Mouse (Mus musculus) myocyte (in vitro differentiated cells): ENCODE data around the gene Olfr412. TPM values are rescaled to one million over a fixed set of nuclear protein-coding genes. Genes with fewer than 3 reads are reported as not detected.

ENCODE experiments used
- H3K27me3 ChIP-seq: one replicate; pipeline ENCODE4 v1.6.1; 2011; ENCODE audit not compliant: control insufficient read depth, insufficient read depth, insufficient read length
- H3K36me3 ChIP-seq: one replicate; pipeline ENCODE4 v1.6.1; 2011; ENCODE audit not compliant: control insufficient read depth, insufficient read depth
- H3K4me2 ChIP-seq: one replicate; pipeline ENCODE4 v1.6.1; 2011; ENCODE audit warnings: low read depth, control low read depth
- H3K4me3 ChIP-seq: one replicate; pipeline ENCODE4 v1.5.1; 2011; ENCODE audit warnings: mild to moderate bottlenecking, control low read depth, moderate library complexity
- H3K79me2 ChIP-seq: one replicate; pipeline ENCODE4 v1.6.1; 2011; ENCODE audit not compliant: control insufficient read depth, insufficient read depth
- H3ac ChIP-seq: one replicate; pipeline ENCODE4 v1.6.1; 2011; ENCODE audit not compliant: control insufficient read depth, insufficient read length
- CEBPB ChIP-seq: IDR thresholded peaks from 2 replicates; pipeline ENCODE4 v1.6.1; 2011; ENCODE audit warnings: mild to moderate bottlenecking, moderate library complexity; ENCODE audit not compliant: poor library complexity, insufficient read depth, severe bottlenecking
- E2F4 ChIP-seq: IDR thresholded peaks from one replicate; pipeline ENCODE4 v1.6.1; 2011; ENCODE audit warnings: mild to moderate bottlenecking, control low read depth, moderate library complexity; ENCODE audit not compliant: insufficient read depth
- MAX ChIP-seq: IDR thresholded peaks from one replicate; pipeline ENCODE4 v1.6.1; 2011; ENCODE audit warnings: low read depth, mild to moderate bottlenecking, control low read depth
- MYOD1 ChIP-seq, 3 experiments: IDR thresholded peaks; one replicate each; pipeline ENCODE4 v1.6.1; 2011; ENCODE audit warnings: control low read depth in 2 of 3, low read depth in 2 of 3, mild to moderate bottlenecking in 2 of 3, moderate library complexity in 1 of 3; ENCODE audit not compliant: insufficient read length in 2 of 3, control insufficient read depth in 1 of 3
- MYOG ChIP-seq, 3 experiments: IDR thresholded peaks; one replicate each; pipeline ENCODE4 v1.6.1; 2011; ENCODE audit warnings: control low read depth in 2 of 3, low read depth in 2 of 3, mild to moderate bottlenecking in 2 of 3; ENCODE audit not compliant: insufficient read length in 2 of 3, control insufficient read depth in 1 of 3, insufficient read depth in 1 of 3
- POLR2A ChIP-seq: IDR thresholded peaks from one replicate; pipeline ENCODE4 v1.6.1; 2011; ENCODE audit warnings: low read depth, mild to moderate bottlenecking, control low read depth, moderate library complexity; ENCODE audit not compliant: insufficient read length
- POLR2AphosphoS2 ChIP-seq: IDR thresholded peaks from one replicate; pipeline ENCODE4 v1.6.1; 2011; ENCODE audit warnings: low read depth, control low read depth; ENCODE audit not compliant: insufficient read length
- REST ChIP-seq: IDR thresholded peaks from one replicate; pipeline ENCODE4 v1.6.1; 2011; ENCODE audit warnings: mild to moderate bottlenecking, control low read depth, moderate library complexity; ENCODE audit not compliant: insufficient read depth, insufficient read length
- SRF ChIP-seq: IDR thresholded peaks from one replicate; pipeline ENCODE4 v1.6.1; 2011; ENCODE audit warnings: low read depth; ENCODE audit not compliant: control insufficient read depth, insufficient read length
- TCF12 ChIP-seq: IDR thresholded peaks from one replicate; pipeline ENCODE4 v1.6.1; 2011; ENCODE audit warnings: mild to moderate bottlenecking, control low read depth; ENCODE audit not compliant: poor library complexity, insufficient read depth, severe bottlenecking
- TCF3 ChIP-seq: IDR thresholded peaks from one replicate; pipeline ENCODE4 v1.6.1; 2011; ENCODE audit warnings: low read depth, control low read depth; ENCODE audit not compliant: insufficient read length
- USF1 ChIP-seq: IDR thresholded peaks from one replicate; pipeline ENCODE4 v1.6.1; 2011; ENCODE audit warnings: low read depth, mild to moderate bottlenecking, control low read depth, moderate library complexity
- polyA plus RNA-seq: library from polyadenylated mRNA; unstranded; fragments of >200 nt; fragmentation: generic; extraction: Trizol; gene quantifications from one replicate; pipeline ENCODE4 v1.2.1, GENCODE M21; 2012; ENCODE audit warnings: missing spikeins

Gene Olfr412
- polyA plus RNA-seq, 1 experiment: not detected

DNA sequence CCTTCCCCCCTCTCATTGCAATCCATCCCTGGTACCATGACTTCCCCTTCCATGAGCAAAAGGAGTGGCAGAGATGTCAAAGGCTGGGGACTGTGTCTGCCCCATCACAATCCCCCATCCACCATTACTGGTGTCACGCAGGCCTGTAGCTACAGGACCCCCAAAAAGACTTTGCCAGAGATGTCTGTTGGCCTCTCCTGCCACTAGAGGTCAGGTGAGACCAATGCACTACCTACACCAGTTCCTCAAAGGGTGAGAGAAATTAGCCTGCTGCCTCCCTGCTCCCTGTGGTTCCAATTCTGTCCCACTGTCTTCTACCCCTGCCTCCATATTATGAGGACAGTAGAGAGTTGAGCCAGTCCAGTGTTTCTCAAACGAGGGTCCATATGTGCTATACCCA lies 40.3 kb downstream of the Olfr412 start:
- H3K36me3 ChIP-seq: no peaks in the 10 kb centered on the region
- peak overlapping the region; percentile 58 for H3K4me2 ChIP-seq
- no peaks in the 10 kb centered on the region for H3K79me2 ChIP-seq
- no peak for TF ChIP-seq MYOG (IDR thresholded peaks at IDR 0.05; ENCODE audit: control insufficient read depth in 1 of 3, insufficient read depth in 1 of 3, insufficient read length in 2 of 3, low read depth in 2 of 3)
- no peaks in the 10 kb centered on the region for H3K27me3 ChIP-seq
- peak overlapping the region; percentile 26 for H3K4me3 ChIP-seq
- H3ac ChIP-seq: no peak overlapping the region

DNA sequence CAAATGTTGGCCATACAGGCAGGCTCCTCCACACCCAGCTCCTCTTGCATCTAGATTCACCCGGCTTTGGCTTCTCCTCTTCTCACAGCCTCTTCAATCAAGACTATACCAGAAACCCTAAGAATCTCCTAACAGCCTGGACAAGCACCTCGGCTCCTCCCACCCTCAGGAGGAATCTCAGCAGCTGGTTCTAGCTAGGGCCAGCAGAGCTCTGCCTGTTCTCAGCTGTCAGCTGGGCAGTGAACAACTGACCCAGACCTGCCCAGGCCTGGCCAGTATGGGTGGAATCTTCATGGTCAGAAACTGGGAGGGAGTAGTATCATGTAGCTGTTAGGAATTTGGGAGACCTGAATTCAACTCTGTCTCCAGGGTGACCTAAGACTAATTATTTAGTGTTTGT lies 42.3 kb downstream of the Olfr412 start:
- Histone ChIP-seq H3ac (no peak overlapping the region), H3K4me2 (peak overlapping the region; percentile 58), H3K36me3 (no peaks in the 10 kb centered on the region), H3K4me3 (peak overlapping the region; percentile 26), H3K79me2 (no peaks in the 10 kb centered on the region), H3K27me3 (no peaks in the 10 kb centered on the region)
- TF ChIP-seq TCF12 (peak; percentile 95), TCF3 (peak; percentile 87), POLR2AphosphoS2 (no peak), CEBPB (no peak), MYOD1 (IDR thresholded peaks at IDR 0.05; ENCODE audit: control insufficient read depth in 1 of 3, insufficient read length in 2 of 3, low read depth in 2 of 3) (peak; percentile 79 to 97 (median 89)), MAX (no peak), MYOG (IDR thresholded peaks at IDR 0.05; ENCODE audit: control insufficient read depth in 1 of 3, insufficient read depth in 1 of 3, insufficient read length in 2 of 3, low read depth in 2 of 3) (peak; percentile 90 to 100 (median 99)), USF1 (no peak), REST (no peak), E2F4 (no peak), POLR2A (no peak), SRF (no peak)

DNA sequence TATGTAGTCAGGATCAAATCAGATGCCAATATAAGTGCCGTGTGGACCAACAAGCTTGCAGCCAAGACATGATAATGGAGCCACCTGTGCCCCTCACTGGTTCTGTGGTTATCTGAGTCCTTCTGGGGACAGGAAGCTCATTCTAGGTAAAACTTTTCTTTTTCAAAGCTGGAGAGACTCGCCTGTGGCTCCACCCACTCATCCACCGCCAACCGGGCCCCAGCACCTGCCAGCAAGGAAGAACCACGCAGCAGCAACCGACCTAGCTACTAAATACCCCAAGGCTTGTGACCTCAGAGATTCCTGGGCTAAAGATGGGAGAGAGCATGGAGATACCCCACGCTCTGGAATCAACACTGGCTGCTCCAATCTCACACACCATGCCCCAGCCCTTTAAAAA lies 43.3 kb downstream of the Olfr412 start:
- no peaks in the 10 kb centered on the region for H3K27me3 ChIP-seq
- no peak overlapping the region for H3ac ChIP-seq
- TF ChIP-seq MYOD1 (IDR thresholded peaks at IDR 0.05; ENCODE audit: control insufficient read depth in 1 of 3, insufficient read length in 2 of 3, low read depth in 2 of 3) (peak in 1 of 3 experiments; percentile 20), E2F4 (no peak), MYOG (IDR thresholded peaks at IDR 0.05; ENCODE audit: control insufficient read depth in 1 of 3, insufficient read depth in 1 of 3, insufficient read length in 2 of 3, low read depth in 2 of 3) (peak in 1 of 3 experiments; percentile 7), POLR2A (no peak)
- no peaks in the 10 kb centered on the region for H3K36me3 ChIP-seq
- peak overlapping the region; percentile 46 for H3K4me2 ChIP-seq
- no peaks in the 10 kb centered on the region for H3K79me2 ChIP-seq
- H3K4me3 ChIP-seq: no peak overlapping the region

DNA sequence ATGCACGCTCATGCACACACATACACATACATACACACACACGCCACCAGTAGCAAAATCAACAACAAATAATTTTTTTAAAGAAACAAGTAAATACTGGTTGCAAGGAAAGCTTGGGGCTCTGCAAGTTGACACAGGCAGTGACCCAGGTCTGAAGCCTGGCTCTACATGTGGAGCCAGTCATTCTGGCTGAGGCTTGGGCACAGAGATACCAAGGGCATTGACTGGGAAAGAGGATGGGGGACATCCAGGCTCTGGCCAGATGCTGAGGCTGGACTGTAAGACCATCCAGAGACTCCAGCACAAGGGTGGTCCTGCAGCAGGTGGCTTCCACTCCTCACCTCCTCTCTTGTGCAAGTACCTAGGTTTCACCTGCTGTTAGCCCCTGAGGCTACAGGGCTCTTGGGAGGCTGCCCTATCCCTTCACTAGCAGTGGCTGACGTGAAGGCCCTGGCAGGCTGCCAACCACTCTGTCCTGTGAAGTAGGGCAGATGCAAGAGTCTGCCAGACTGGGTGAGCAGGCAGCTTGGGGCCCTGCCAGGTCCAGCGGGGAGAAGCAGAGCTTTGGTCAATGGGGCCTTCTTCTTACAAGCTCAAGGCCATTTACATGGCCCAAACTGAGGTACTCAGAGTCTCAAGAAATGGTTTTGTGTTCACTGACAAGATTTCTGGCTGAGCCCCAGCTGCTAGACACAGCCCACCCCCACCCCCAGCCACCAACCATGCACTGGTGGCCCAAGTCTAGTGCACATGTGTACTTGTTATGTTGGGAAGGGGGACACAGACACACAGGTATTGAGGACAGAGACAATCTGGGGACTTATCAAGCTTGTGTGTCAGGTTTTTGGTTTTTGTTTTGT lies 46.9 kb downstream of the Olfr412 start:
- Histone ChIP-seq H3ac (no peak overlapping the region), H3K4me3 (no peak overlapping the region), H3K36me3 (no peaks in the 10 kb centered on the region), H3K27me3 (no peaks in the 10 kb centered on the region), H3K4me2 (no peak overlapping the region), H3K79me2 (no peaks in the 10 kb centered on the region)
- TF ChIP-seq CEBPB: no peak
- TF ChIP-seq POLR2A: no peak
- TF ChIP-seq POLR2AphosphoS2: no peak
- TF ChIP-seq USF1: no peak
- TF ChIP-seq REST: no peak
- TF ChIP-seq MYOG (IDR thresholded peaks at IDR 0.05; ENCODE audit: control insufficient read depth in 1 of 3, insufficient read depth in 1 of 3, insufficient read length in 2 of 3, low read depth in 2 of 3): no peak
- TF ChIP-seq E2F4: no peak
- no peak for TF ChIP-seq MYOD1 (IDR thresholded peaks at IDR 0.05; ENCODE audit: control insufficient read depth in 1 of 3, insufficient read length in 2 of 3, low read depth in 2 of 3)
- TF ChIP-seq SRF: no peak
- TF ChIP-seq TCF12: no peak
- TF ChIP-seq TCF3: no peak
- no peak for TF ChIP-seq MAX

DNA sequence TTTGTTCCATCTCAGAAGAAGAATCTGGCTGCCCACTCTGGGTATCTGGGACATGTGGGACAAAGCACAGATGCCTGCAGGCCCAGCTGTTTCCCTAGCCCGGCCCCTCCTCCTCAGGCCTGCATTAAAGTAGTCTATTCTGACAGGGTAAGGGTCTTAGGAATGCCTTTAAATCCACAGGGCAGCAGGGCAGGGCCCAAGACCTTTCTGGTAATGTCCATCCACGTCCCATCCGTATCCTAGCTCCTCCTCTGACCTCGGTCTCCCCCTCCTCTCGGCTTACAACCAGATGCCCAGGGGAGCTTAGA lies 47.5 kb downstream of the Olfr412 start:
- Histone ChIP-seq H3ac (no peak overlapping the region), H3K4me3 (no peak overlapping the region), H3K27me3 (no peaks in the 10 kb centered on the region), H3K36me3 (no peaks in the 10 kb centered on the region), H3K4me2 (no peak overlapping the region), H3K79me2 (no peaks in the 10 kb centered on the region)
- TF ChIP-seq TCF12 (no peak), MYOD1 (IDR thresholded peaks at IDR 0.05; ENCODE audit: control insufficient read depth in 1 of 3, insufficient read length in 2 of 3, low read depth in 2 of 3) (peak in 1 of 3 experiments; percentile 27), MYOG (IDR thresholded peaks at IDR 0.05; ENCODE audit: control insufficient read depth in 1 of 3, insufficient read depth in 1 of 3, insufficient read length in 2 of 3, low read depth in 2 of 3) (peak in 2 of 3 experiments; percentile 15 to 49), POLR2AphosphoS2 (no peak)
